In genomic region chr7:46459200-46459599, GRCm38 (mm10) we compare ENCODE assay signal across 16 mouse cellular contexts.
A peak's percentile ranks its signal among the peaks of the same experiment; 100 is the strongest.
DNase-seq lines count a peak whose midpoint lies in the region; ATAC-seq and TF ChIP-seq lines count a peak whose summit lies in the region.
"Had no signal": no experiment of that assay in that cellular context is flagged by ENCODE, and none has a peak within 500 bp of the region (broad histone marks: within the 10 kb centered on the region; RNA-seq: fewer than 3 reads in every experiment).

No protein-coding gene starts in this region.

- no peak overlapping the region for H3K4me2 ChIP-seq in forebrain, postnatal 0 days (ENCODE audit: low read depth)
- H3K4me2 ChIP-seq in midbrain, embryonic 16.5 days (ENCODE audit: low read length) = no peak overlapping the region
- H3K4me2 ChIP-seq: heart, embryonic 11.5 days; limb, embryonic 15.5 days; lung, embryonic 14.5 days had no signal

- H3K9me3 ChIP-seq in forebrain, postnatal 0 days (ENCODE audit: low read length) = no peaks in the 10 kb centered on the region
- no peaks in the 10 kb centered on the region for H3K9me3 ChIP-seq in midbrain, embryonic 16.5 days (replicated peaks; ENCODE audit: control insufficient read depth, low read length, poor library complexity, severe bottlenecking)
- H3K9me3 ChIP-seq: limb, embryonic 15.5 days had no signal

- no peaks in the 10 kb centered on the region for H3K36me3 ChIP-seq in forebrain, postnatal 0 days (ENCODE audit: insufficient read depth)
- 0 out of 2 replicates have a peak, but pooled peaks cover 4% of the 10 kb centered on the region for H3K36me3 ChIP-seq in midbrain, embryonic 16.5 days (ENCODE audit: control insufficient read depth, insufficient read depth, low read length)
- H3K36me3 ChIP-seq: limb, embryonic 15.5 days had no signal

- no peak for TF ChIP-seq CTCF in layer of hippocampus, adult 2 months (conservative IDR thresholded peaks at IDR 0.05)
- no peak for TF ChIP-seq CTCF in cerebellum, adult 2 months (IDR thresholded peaks at IDR 0.05; ENCODE audit: borderline replicate concordance, insufficient read depth, low read depth, low read length)
- no peak for TF ChIP-seq CTCF in forebrain, postnatal 0 days (IDR thresholded peaks at IDR 0.05; ENCODE audit: low read depth)

- H3K4me1 ChIP-seq in cerebellum, adult 2 months (ENCODE audit: control insufficient read depth, insufficient read depth, low read length) = peaks cover 45% of the 10 kb centered on the region
- peaks cover 6% of the 10 kb centered on the region; the same call in 1 of the 2 replicates for H3K4me1 ChIP-seq in forebrain, postnatal 0 days (ENCODE audit: insufficient read depth)
- peaks cover 14% of the 10 kb centered on the region for H3K4me1 ChIP-seq in midbrain, embryonic 16.5 days (ENCODE audit: control insufficient read depth, insufficient read depth, low read length)
- H3K4me1 ChIP-seq: limb, embryonic 15.5 days had no signal

- no peak overlapping the region for H3K4me3 ChIP-seq in layer of hippocampus, adult 2 months
- no peak overlapping the region for H3K4me3 ChIP-seq in cerebellum, adult 2 months (replicated peaks; ENCODE audit: insufficient read depth, low read depth, low read length)
- H3K4me3 ChIP-seq in forebrain, postnatal 0 days (ENCODE audit: low read depth, low read length) = no peak overlapping the region
- H3K4me3 ChIP-seq in midbrain, embryonic 16.5 days (ENCODE audit: low read depth, low read length) = no peak overlapping the region
- H3K4me3 ChIP-seq: left cerebral cortex, adult 2 months; limb, embryonic 15.5 days; megakaryocyte, embryonic 14.5 days had no signal

- no peaks in the 10 kb centered on the region for H3K27me3 ChIP-seq in cerebellum, adult 2 months (ENCODE audit: control insufficient read depth, insufficient read depth, low read length)
- no peaks in the 10 kb centered on the region for H3K27me3 ChIP-seq in forebrain, postnatal 0 days (ENCODE audit: insufficient read depth, low read length)
- no peaks in the 10 kb centered on the region for H3K27me3 ChIP-seq in midbrain, embryonic 16.5 days (ENCODE audit: control insufficient read depth, insufficient read depth, low read depth, low read length)
- H3K27me3 ChIP-seq: limb, embryonic 15.5 days had no signal

- no peak for TF ChIP-seq POLR2A in cerebellum, adult 2 months (IDR thresholded peaks at IDR 0.05; ENCODE audit: borderline replicate concordance, insufficient read depth, low read length)

- no peak overlapping the region for H3K9ac ChIP-seq in forebrain, postnatal 0 days
- H3K9ac ChIP-seq in midbrain, embryonic 16.5 days (ENCODE audit: low read depth, low read length) = peak overlapping the region; percentile 23
- H3K9ac ChIP-seq: limb, embryonic 15.5 days; lung, embryonic 14.5 days had no signal

- 37% methylated on average over 2 of the region's 2 CpGs for WGBS in cerebellum, adult 2 months
- WGBS in forebrain, postnatal 0 days = 77% methylated on average over 2 of the region's 2 CpGs
- 69% methylated on average over 2 of the region's 2 CpGs for WGBS in midbrain, embryonic 16.5 days

- DNase-seq in layer of hippocampus, adult 2 months (ENCODE audit: low spot score in 2 of 2) = no peak
- DNase-seq in layer of hippocampus, adult 18-20 months (ENCODE audit: low spot score in 2 of 2) = no peak
- peak; percentile 68 to 84 for DNase-seq in cerebellum, adult 2 months
- DNase-seq in forebrain, postnatal 0 days = no peak
- no peak for DNase-seq in gastrocnemius, adult 18-20 months (ENCODE audit: low spot score)
- no peak for DNase-seq in spleen, adult 12 weeks (ENCODE audit: low spot score)
- DNase-seq: B cell, adult 2 months; gastrocnemius, postnatal 10 days; kidney, postnatal 10 days; lung, embryonic 14.5 days had no signal

- peak overlapping the region; percentile 49; the same call in 1 of the 2 replicates for H3K27ac ChIP-seq in layer of hippocampus, adult 2 months
- H3K27ac ChIP-seq in cerebellum, adult 2 months (ENCODE audit: insufficient read depth, low read length) = peak overlapping the region; percentile 46
- no peak overlapping the region for H3K27ac ChIP-seq in forebrain, postnatal 0 days (ENCODE audit: low read depth, low read length)
- H3K27ac ChIP-seq in midbrain, embryonic 16.5 days (ENCODE audit: low read length) = peak overlapping the region; percentile 81
- H3K27ac ChIP-seq: left cerebral cortex, adult 2 months; limb, embryonic 15.5 days had no signal

- peak; percentile 61 for ATAC-seq in forebrain, postnatal 0 days
- peak; percentile 55 for ATAC-seq in midbrain, embryonic 16.5 days
- ATAC-seq in frontal cortex, adult (ENCODE audit: low TSS enrichment) = no peak

Comparison
In these comparisons a context has a peak if more than half of its experiments do, and no peak if none do; other contexts are left out.
1. DNase-seq: peak in cerebellum, adult 2 months (2 of 2); none in layer of hippocampus, adult 2 months (0 of 2), layer of hippocampus, adult 18-20 months (0 of 2), forebrain, postnatal 0 days (single experiment), gastrocnemius, adult 18-20 months (single experiment) and spleen, adult 12 weeks (single experiment).